Mouse (Mus musculus): ENCODE data around the gene D030056L22Rik.

Gene D030056L22Rik

GRCm38 (mm10) chr19:18712866-18713300 is at the start of gene D030056L22Rik:
Gene D030056L22Rik, plus strand, starts transcription at chr19:18713193.
- in situ Hi-C loops (cut with MboI, MseI), result loop anchor here (5.0 to 10.0 kb wide), 2 partner anchors 46 to 122 kb away; no protein-coding TSS in a partner anchor

- in situ Hi-C loops (cut with MboI, MseI), result no loop called here
These were observed 49.1 kb upstream of the D030056L22Rik start for GRCm38 (mm10) chr19:18663904-18664303.

DNA sequence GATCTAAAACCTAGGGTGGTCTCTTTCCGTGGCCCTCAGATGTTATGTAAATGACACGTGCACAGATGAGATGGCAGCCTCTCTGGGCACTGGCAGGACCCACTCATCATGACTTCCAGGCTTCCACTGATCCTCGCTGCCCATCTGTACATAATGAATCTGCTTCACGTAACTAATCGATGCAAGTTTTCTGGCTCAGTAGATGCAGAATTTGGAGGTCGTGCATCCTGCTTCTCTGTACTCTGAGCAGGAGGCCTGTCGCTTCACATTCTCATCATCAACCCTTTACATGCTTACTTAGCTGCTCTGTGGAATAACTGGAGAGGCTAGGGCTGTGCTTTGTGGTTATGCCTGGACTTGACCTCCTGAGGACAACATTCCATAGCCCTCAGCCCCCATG is 46.0 kb upstream of the D030056L22Rik start:
- in situ Hi-C loops (cut with MboI, MseI), result loop anchor here (5.0 kb wide), 1 partner anchor 45 kb away; the partner anchor contains the start of gene D030056L22Rik

GRCm38 (mm10) chr19:18669551-18669950 is 43.4 kb upstream of the D030056L22Rik start:
- in situ Hi-C loops (cut with MboI, MseI), result loop anchor here (5.0 kb wide), 1 partner anchor 43 kb away; the partner anchor contains the start of gene D030056L22Rik

GRCm38 (mm10) chr19:18670608-18671007 is 42.4 kb upstream of the D030056L22Rik start, which contains the start of gene Carnmt1:
Gene Carnmt1, plus strand, starts transcription at chr19:18670764.
- in situ Hi-C loops (cut with MboI, MseI), result no loop called here

GRCm38 (mm10) chr19:18671056-18671741 is 41.8 kb upstream of the D030056L22Rik start:
- in situ Hi-C loops (cut with MboI, MseI), result no loop called here

DNA sequence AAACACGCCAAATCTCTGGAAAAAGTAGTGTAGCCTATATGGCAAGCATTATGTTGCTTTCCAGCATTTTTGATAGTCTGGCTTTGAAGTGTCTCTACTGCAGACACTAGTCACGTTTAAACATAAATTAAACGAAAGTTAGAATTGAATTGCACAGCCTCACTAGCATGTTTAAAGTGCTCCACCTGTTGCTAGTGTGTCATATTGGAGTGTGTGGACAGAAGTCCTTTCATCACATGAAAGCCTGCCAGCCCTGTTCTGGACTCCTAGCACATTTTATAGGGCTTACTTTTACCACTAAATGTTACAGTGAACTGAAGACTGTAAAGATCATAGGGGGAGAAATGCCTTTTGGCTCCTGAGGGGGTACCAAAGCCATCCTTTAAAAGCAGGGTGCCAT is 40.5 kb upstream of the D030056L22Rik start:
- in situ Hi-C loops (cut with MboI, MseI), result no loop called here

GRCm38 (mm10) chr19:18673116-18673515 is 39.9 kb upstream of the D030056L22Rik start:
- in situ Hi-C loops (cut with MboI, MseI), result no loop called here

GRCm38 (mm10) chr19:18682142-18682541 is 30.9 kb upstream of the D030056L22Rik start:
- in situ Hi-C loops (cut with MboI, MseI), result loop anchor here (10.0 kb wide), 1 partner anchor 153 kb away; no protein-coding TSS in a partner anchor

DNA sequence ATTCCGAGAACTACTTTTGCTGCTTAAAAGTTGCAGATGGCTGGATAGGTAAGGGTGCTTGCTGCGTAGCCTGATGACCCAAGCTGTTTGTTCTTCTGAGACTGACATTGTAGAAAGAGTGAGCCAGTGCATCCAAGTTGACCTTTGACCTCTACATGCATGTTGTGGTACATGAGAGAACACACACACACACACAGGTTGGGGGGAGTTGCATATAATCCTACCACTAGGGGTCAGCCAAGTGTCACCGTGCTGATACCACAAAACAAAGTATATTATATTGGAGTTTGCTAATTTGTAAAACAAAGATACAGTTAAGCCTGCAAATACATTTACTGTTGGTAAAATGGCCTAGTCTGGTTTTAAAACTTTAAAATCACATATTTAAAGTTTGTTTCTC is 25.4 kb upstream of the D030056L22Rik start:
- in situ Hi-C loops (cut with MboI, MseI), result loop anchor here (10.0 kb wide), 1 partner anchor 147 kb away; no protein-coding TSS in a partner anchor

- in situ Hi-C loops (cut with MboI, MseI), result no loop called here
These were observed 20.8 kb upstream of the D030056L22Rik start for GRCm38 (mm10) chr19:18692176-18692575.

DNA sequence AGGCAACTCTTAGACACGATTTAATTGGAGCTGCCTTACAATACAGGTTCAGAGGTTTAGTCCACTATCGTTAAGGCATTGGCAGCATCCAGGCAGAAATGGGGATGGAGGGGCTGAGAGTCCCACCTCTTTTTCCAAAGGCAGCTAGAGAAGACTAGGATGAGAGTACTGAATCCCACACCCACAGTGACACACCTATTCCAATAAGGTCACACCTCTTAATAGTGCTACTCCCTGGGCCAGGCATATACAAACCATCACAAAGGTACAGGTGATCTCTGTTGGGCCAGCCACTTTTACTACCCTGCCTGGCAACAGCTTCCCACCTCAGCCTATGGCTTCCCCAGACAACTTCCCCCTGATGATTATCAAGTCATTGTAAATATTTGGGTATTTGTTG is 20.2 kb upstream of the D030056L22Rik start:
- in situ Hi-C loops (cut with MboI, MseI), result no loop called here

- in situ Hi-C loops (cut with MboI, MseI), result no loop called here
These were observed 17.9 kb upstream of the D030056L22Rik start for GRCm38 (mm10) chr19:18695116-18695515.

DNA sequence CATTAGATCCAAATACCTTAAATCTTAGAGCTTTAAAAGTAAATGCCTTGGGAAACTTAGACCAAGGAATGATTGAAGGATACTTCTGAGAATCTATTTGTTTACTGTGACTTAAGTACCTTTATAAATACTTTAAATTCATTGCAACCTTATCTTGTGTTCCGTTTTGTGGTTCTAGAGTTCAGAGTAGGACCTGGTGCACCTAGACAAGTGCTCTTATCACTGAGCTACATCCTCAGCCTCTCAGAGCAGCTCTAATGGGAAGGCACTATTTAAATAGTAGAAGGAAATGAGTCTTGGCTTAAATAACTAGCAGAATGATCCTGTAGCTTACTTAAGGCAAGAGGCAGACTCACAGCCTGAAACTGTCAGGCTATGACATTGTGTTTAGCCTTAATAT is 17.4 kb upstream of the D030056L22Rik start:
- in situ Hi-C loops (cut with MboI, MseI), result no loop called here

- in situ Hi-C loops (cut with MboI, MseI), result no loop called here
These were observed 4.9 kb upstream of the D030056L22Rik start for GRCm38 (mm10) chr19:18708101-18708500.

DNA sequence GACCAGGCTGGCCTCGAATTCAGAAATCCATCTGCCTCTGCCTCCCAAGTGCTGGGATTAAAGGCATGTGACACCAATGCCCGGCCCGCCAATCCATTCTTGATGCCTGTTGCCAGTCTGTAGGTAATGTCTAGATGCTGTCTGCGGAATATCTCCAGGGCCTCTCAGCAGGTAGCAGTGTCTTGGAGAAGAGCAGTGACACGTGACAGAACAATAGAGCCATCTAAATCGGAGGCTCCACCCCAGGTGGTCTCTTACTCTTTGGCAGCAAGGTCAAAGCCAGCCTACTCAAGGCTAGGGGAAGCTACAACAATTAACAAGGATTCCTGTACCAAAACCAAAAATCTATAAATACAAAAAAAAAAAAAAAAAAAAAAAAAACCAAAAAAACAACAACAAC is 2.1 kb upstream of the D030056L22Rik start:
- in situ Hi-C loops (cut with MboI, MseI), result loop anchor here (5.0 to 10.0 kb wide), 2 partner anchors 44 to 124 kb away; no protein-coding TSS in a partner anchor

- in situ Hi-C loops (cut with MboI, MseI), result loop anchor here (5.0 to 10.0 kb wide), 2 partner anchors 44 to 123 kb away; no protein-coding TSS in a partner anchor
These were observed 1.4 kb upstream of the D030056L22Rik start for GRCm38 (mm10) chr19:18711589-18711988.

GRCm38 (mm10) chr19:18712153-18712865 is 684 bp upstream of the D030056L22Rik start:
- in situ Hi-C loops (cut with MboI, MseI), result loop anchor here (5.0 to 10.0 kb wide), 2 partner anchors 45 to 122 kb away; no protein-coding TSS in a partner anchor

DNA sequence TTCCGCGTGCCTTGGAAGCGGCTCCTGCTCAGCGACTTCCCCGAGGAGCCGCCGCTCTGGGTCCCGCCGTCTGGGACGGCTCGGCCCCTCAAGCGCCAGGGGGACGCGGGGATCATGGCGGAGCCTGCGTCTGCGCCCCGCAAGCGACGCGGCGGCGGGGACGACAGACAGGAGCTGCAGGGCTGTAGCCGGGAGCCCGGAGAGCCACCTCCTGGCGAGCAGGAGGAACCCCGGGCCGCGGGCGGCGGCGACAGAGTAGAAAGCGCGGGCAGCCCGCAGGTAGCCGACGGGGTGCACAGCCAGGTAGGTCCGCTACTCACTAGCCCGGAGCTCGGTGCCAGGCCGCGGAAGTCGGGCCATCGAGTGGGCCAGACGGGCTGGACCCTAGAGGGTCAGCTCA is 364 bp downstream of the D030056L22Rik start:
- in situ Hi-C loops (cut with MboI, MseI), result loop anchor here (5.0 to 10.0 kb wide), 2 partner anchors 46 to 121 kb away; no protein-coding TSS in a partner anchor

DNA sequence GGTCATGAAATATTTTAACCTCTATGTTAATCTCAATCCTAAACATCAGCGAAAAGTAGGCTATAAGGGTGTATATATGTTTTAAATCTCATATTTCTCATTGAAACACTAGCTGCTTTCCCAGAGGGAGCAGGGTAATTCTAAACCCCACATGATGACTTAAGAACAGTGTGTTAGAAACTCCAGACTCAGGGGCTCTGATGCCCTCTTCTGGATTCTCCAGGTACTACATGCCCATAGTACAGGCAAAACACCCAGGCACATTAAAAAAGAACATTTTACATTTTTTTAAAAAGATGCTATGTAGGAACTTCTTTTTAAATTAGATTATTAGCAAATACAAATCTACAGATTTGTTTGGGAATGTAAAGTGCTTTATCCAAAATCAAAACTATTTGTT is 3.4 kb downstream of the D030056L22Rik start:
- in situ Hi-C loops (cut with MboI, MseI), result loop anchor here (10.0 kb wide), 1 partner anchor 118 kb away; no protein-coding TSS in a partner anchor

GRCm38 (mm10) chr19:18720337-18720736 is 7.3 kb downstream of the D030056L22Rik start:
- in situ Hi-C loops (cut with MboI, MseI), result no loop called here

DNA sequence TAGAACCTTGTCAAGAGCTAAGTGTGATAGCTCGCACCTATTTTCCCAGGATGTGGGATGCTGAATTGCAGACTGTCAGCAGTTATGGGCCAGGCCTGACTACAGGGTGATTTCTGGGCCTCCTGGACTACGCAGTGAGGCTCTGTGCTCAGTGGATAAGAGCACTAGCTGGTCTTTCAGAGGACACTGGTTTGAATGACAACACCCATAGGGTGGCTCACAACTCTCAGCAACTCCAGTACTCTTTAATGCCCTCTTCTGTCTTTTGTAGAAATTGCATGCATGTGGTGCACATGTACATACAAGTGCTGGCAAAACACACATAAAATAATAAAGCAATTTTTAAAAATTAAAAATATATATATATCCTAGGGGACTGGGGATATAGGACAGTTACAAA is 12.2 kb downstream of the D030056L22Rik start:
- in situ Hi-C loops (cut with MboI, MseI), result loop anchor here (25.0 kb wide), 1 partner anchor 1338 kb away; the partner anchor contains the start of gene Rfk

Data from T-helper 1 cell (primary cell).